Mouse (Mus musculus) bone marrow, adult 2 months (tissue): Measurements from ENCODE around the gene D430019H16Rik.

Source experiments
- CTCF ChIP-seq: fragments of 200-500 bp; IDR thresholded peaks from 2 replicates; pipeline ENCODE4 v1.5.1; 2011; ENCODE audit warnings: low read length, control low read depth; ENCODE audit not compliant: control insufficient read depth, insufficient read depth
- POLR2A ChIP-seq: fragments of 200-500 bp; IDR thresholded peaks from 2 replicates; pipeline ENCODE4 v1.6.1; 2011; ENCODE audit warnings: low read depth, mild to moderate bottlenecking, control low read depth, low read length, borderline replicate concordance; ENCODE audit not compliant: control insufficient read depth

- TF ChIP-seq POLR2A (no peak), CTCF (no peak)
These were observed 33.2 kb upstream of the D430019H16Rik start for GRCm38 (mm10) chr12:105420476-105420875.
